Mouse (Mus musculus) heart, embryonic 15.5 days (tissue): ENCODE results near the gene Fbxl22. TPM values are rescaled to one million over a fixed set of nuclear protein-coding genes. Genes with fewer than 3 reads are reported as not detected.
A peak's percentile ranks its signal among the peaks of the same experiment; 100 is the strongest.

Experiments
- ATAC-seq: fragments of 200-750 bp; cut with Nextera tagmentation; replicated peaks from 2 replicates; pipeline ENCODE4 v1.8.0; 2017; ENCODE audit warnings: low read depth, moderate TSS enrichment; ENCODE audit not compliant: insufficient number of reproducible peaks, insufficient read depth, low FRiP score
- H3K27ac ChIP-seq: fragments of 300-500 bp; sonication (generic); 2 replicates; pipeline ENCODE4 v1.5.1; 2015; ENCODE audit warnings: mild to moderate bottlenecking, inconsistent platforms
- H3K27me3 ChIP-seq: fragments of 300-500 bp; sonication (generic); 2 replicates; pipeline ENCODE4 v1.6.1; 2015; ENCODE audit warnings: inconsistent platforms
- H3K36me3 ChIP-seq: fragments of 300-500 bp; sonication (generic); 2 replicates; pipeline ENCODE4 v1.6.1; 2015; ENCODE audit warnings: mild to moderate bottlenecking, inconsistent platforms
- H3K4me1 ChIP-seq: fragments of 300-500 bp; sonication (generic); replicated peaks from 2 replicates; pipeline ENCODE4 v1.6.1; 2015; ENCODE audit warnings: inconsistent platforms
- H3K4me2 ChIP-seq: fragments of 300-500 bp; sonication (generic); 2 replicates; pipeline ENCODE4 v1.6.1; 2015; ENCODE audit warnings: inconsistent platforms, mild to moderate bottlenecking, moderate library complexity
- H3K4me3 ChIP-seq: fragments of 300-500 bp; sonication (generic); 2 replicates; pipeline ENCODE4 v1.5.1; 2015; ENCODE audit warnings: mild to moderate bottlenecking, inconsistent platforms
- H3K9ac ChIP-seq: fragments of 300-500 bp; sonication (generic); 2 replicates; pipeline ENCODE4 v1.6.1; 2015; ENCODE audit warnings: mild to moderate bottlenecking, inconsistent platforms
- H3K9me3 ChIP-seq: fragments of 300-500 bp; sonication (generic); replicated peaks from 2 replicates; pipeline ENCODE4 v1.6.1; 2016; ENCODE audit warnings: inconsistent platforms
- WGBS: fragments of 180-500 bp; shearing (Covaris S2); methylation state at CpG from one replicate; pipeline ENCODE4 v1.1.7; 2015; ENCODE audit warnings: mixed read lengths; 5-methylcytosine and 5-hydroxymethylcytosine counted together
- polyA plus RNA-seq: library from polyadenylated mRNA; unstranded; fragments of >200 nt; fragmentation: Nextera tagmentation; extraction: Ambion mirVana; gene quantifications from 2 replicates; pipeline ENCODE4 v1.2.1, GENCODE M21; 2015

The Fbxl22 gene
- polyA plus RNA-seq, 1 experiment from 2014 or later = 84.7 TPM

- no peaks in the 10 kb centered on the region for H3K27me3 ChIP-seq
- H3K4me3 ChIP-seq = no peak overlapping the region
- peaks cover 26% of the 10 kb centered on the region for H3K4me1 ChIP-seq
- H3K36me3 ChIP-seq = peaks cover 39% of the 10 kb centered on the region
- H3K27ac ChIP-seq = peak overlapping the region; percentile 98; the same call in 1 of the 2 replicates
- H3K9me3 ChIP-seq = no peaks in the 10 kb centered on the region
- H3K4me2 ChIP-seq = no peak overlapping the region
- no peak overlapping the region for H3K9ac ChIP-seq
- WGBS = 75% methylated on average over 6 of the region's 6 CpGs
- no peak for ATAC-seq
Observed at GRCm38 (mm10) chr9:66516296-66516940, 2.0 kb upstream of the Fbxl22 start.

- H3K27me3 ChIP-seq = no peaks in the 10 kb centered on the region
- H3K4me1 ChIP-seq = peaks cover 32% of the 10 kb centered on the region
- H3K27ac ChIP-seq = peak overlapping the region; percentile 98
- no peaks in the 10 kb centered on the region for H3K9me3 ChIP-seq
- WGBS = 88% methylated on average over 10 of the region's 10 CpGs
- H3K9ac ChIP-seq = no peak overlapping the region
- H3K4me2 ChIP-seq = no peak overlapping the region
- ATAC-seq = no peak
- peaks cover 39% of the 10 kb centered on the region for H3K36me3 ChIP-seq
- no peak overlapping the region for H3K4me3 ChIP-seq
Observed at GRCm38 (mm10) chr9:66515680-66516210, 1.4 kb upstream of the Fbxl22 start.

GRCm38 (mm10) chr9:66515115-66515514, 722 bp upstream of the Fbxl22 start:
- Histone ChIP-seq H3K36me3 (peaks cover 33% of the 10 kb centered on the region), H3K27me3 (no peaks in the 10 kb centered on the region), H3K27ac (peak overlapping the region; percentile 98), H3K9ac (no peak overlapping the region), H3K4me3 (peak overlapping the region; percentile 68), H3K9me3 (no peaks in the 10 kb centered on the region), H3K4me1 (peaks cover 38% of the 10 kb centered on the region), H3K4me2 (peak overlapping the region; percentile 97)
- ATAC-seq = no peak
- 32% methylated on average over 2 of the region's 2 CpGs for WGBS

- peak overlapping the region; percentile 98 for H3K27ac ChIP-seq
- WGBS = 53% methylated on average over 4 of the region's 4 CpGs
- no peaks in the 10 kb centered on the region for H3K27me3 ChIP-seq
- peak overlapping the region; percentile 97 for H3K4me2 ChIP-seq
- peak overlapping the region; percentile 80 for H3K9ac ChIP-seq
- peaks cover 40% of the 10 kb centered on the region for H3K4me1 ChIP-seq
- peak overlapping the region; percentile 68 for H3K4me3 ChIP-seq
- ATAC-seq = no peak
- H3K36me3 ChIP-seq = peaks cover 37% of the 10 kb centered on the region
- no peaks in the 10 kb centered on the region for H3K9me3 ChIP-seq
Observed at GRCm38 (mm10) chr9:66513661-66514255, 635 bp downstream of the Fbxl22 start.

GRCm38 (mm10) chr9:66513150-66513549, 1.2 kb downstream of the Fbxl22 start:
- Histone ChIP-seq H3K4me2 (peak overlapping the region; percentile 97), H3K4me1 (peaks cover 40% of the 10 kb centered on the region), H3K36me3 (peaks cover 38% of the 10 kb centered on the region), H3K27me3 (no peaks in the 10 kb centered on the region), H3K9me3 (no peaks in the 10 kb centered on the region), H3K27ac (peak overlapping the region; percentile 98), H3K4me3 (peak overlapping the region; percentile 68), H3K9ac (peak overlapping the region; percentile 80)
- ATAC-seq = no peak

DNA sequence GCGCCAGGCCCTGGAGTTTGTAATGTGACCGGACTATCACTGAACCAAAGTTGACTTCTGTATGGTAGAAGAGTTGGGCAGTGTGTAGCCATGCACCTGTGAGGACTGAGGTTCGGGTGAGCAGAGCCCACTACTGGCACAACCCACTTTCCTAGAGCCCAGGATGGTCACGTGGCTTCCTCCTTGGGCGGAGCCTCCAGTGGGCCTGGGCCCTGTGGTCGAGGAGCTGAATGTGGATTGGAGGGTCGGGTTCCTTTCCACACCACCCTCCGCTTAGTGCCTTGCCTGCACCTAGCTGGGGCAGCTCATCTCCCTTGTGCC, 2.1 kb downstream of the Fbxl22 start:
- Histone ChIP-seq H3K27ac (peak overlapping the region; percentile 98), H3K27me3 (no peaks in the 10 kb centered on the region), H3K4me2 (peak overlapping the region; percentile 97), H3K4me1 (peaks cover 40% of the 10 kb centered on the region), H3K9ac (peak overlapping the region; percentile 80), H3K36me3 (peaks cover 30% of the 10 kb centered on the region), H3K4me3 (peak overlapping the region; percentile 68), H3K9me3 (no peaks in the 10 kb centered on the region)
- WGBS = 0% methylated on average over 8 of the region's 8 CpGs
- ATAC-seq = peak; percentile 75

DNA sequence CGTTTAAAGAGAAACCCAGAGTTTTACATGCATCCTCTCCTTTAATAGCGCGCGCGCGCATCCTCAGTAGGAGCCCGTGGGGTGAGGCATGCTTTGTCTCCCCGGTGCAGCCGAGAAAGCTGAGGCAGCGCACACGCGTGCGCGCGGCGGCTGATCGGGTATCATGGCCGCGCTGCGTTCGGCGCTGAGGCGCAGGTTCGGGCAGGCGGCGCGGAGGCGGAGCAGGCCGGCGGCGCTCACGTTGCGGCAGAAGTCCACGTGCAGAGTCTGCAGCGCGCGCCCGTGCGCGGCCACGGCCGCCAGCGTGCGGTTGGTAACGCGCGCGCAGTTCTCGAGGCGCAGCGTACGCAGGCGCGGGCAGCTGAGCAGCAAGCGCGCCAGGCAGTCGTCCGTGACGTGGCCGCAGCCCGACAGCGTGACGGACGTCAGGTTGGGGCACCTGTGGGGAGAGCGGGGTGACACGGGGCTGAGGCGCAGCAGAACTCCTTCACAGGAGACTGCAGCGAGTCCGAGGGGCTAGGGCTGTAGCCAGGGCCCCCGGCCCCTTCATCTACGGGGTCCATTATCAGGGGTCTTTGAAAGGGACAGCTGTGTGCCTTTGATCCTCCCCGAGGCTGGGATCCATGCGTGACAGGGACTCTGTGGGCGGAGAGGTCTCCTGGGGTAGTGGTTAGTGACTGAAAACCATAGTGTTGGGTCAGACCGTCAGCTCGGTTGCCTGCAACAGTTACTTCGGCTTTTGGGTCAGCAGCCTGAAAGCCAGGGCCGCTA, 2.6 kb downstream of the Fbxl22 start:
- WGBS = under 1% methylated on average over 78 of the region's 78 CpGs
- peak; percentile 78 for ATAC-seq
- Histone ChIP-seq H3K27ac (peak overlapping the region; percentile 98), H3K4me1 (peaks cover 40% of the 10 kb centered on the region), H3K36me3 (peaks cover 25% of the 10 kb centered on the region), H3K4me2 (peak overlapping the region; percentile 97), H3K4me3 (peak overlapping the region; percentile 68), H3K9ac (peak overlapping the region; percentile 80), H3K9me3 (no peaks in the 10 kb centered on the region), H3K27me3 (no peaks in the 10 kb centered on the region)

DNA sequence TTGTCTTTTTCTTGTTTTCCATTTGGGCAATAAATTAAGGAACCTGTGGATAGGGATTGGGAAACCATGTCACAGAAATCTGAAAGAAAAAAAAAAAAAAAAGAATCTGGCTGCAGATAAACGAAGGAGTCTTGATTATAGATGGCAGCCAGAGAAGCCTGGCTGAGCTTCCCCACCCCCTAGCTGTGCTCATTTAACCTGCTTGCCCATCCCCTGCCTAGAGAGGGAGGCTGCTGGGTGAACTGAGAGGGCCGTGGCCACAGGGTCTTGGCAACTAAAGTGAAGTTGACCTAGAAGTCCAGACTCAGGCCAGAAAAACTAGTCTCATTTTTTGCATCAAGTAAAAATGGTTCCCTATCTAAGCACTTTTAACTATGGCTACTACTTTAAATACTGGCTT, 3.4 kb downstream of the Fbxl22 start:
- no peaks in the 10 kb centered on the region for H3K9me3 ChIP-seq
- H3K27me3 ChIP-seq = no peaks in the 10 kb centered on the region
- H3K4me3 ChIP-seq = peak overlapping the region; percentile 68
- H3K27ac ChIP-seq = peak overlapping the region; percentile 98
- peaks cover 42% of the 10 kb centered on the region for H3K4me1 ChIP-seq
- H3K9ac ChIP-seq = peak overlapping the region; percentile 80
- 9% methylated on average over 2 of the region's 2 CpGs for WGBS
- peak overlapping the region; percentile 97 for H3K4me2 ChIP-seq
- ATAC-seq = no peak
- peaks cover 18% of the 10 kb centered on the region for H3K36me3 ChIP-seq

GRCm38 (mm10) chr9:66510351-66510841, 4.0 kb downstream of the Fbxl22 start:
- 65% methylated on average over 7 of the region's 7 CpGs for WGBS
- peak overlapping the region; percentile 34; the same call in 1 of the 2 replicates for H3K27ac ChIP-seq
- peaks cover 15% of the 10 kb centered on the region; the same call in 1 of the 2 replicates for H3K36me3 ChIP-seq
- H3K4me1 ChIP-seq = peaks cover 40% of the 10 kb centered on the region
- ATAC-seq = no peak
- no peaks in the 10 kb centered on the region for H3K27me3 ChIP-seq
- H3K4me2 ChIP-seq = no peak overlapping the region
- H3K9ac ChIP-seq = 0 out of 2 replicates have a peak overlapping the region, but pooled peaks have one; percentile 2
- no peak overlapping the region for H3K4me3 ChIP-seq
- no peaks in the 10 kb centered on the region for H3K9me3 ChIP-seq

- Histone ChIP-seq H3K9me3 (no peaks in the 10 kb centered on the region), H3K36me3 (peaks cover 19% of the 10 kb centered on the region), H3K4me2 (no peak overlapping the region), H3K4me1 (peaks cover 34% of the 10 kb centered on the region), H3K27me3 (no peaks in the 10 kb centered on the region), H3K4me3 (no peak overlapping the region), H3K27ac (0 out of 2 replicates have a peak overlapping the region, but pooled peaks have one; percentile 8), H3K9ac (no peak overlapping the region)
- ATAC-seq = no peak
- WGBS = 69% methylated on average over 4 of the region's 4 CpGs
Observed at GRCm38 (mm10) chr9:66508890-66509399, 5.4 kb downstream of the Fbxl22 start.

DNA sequence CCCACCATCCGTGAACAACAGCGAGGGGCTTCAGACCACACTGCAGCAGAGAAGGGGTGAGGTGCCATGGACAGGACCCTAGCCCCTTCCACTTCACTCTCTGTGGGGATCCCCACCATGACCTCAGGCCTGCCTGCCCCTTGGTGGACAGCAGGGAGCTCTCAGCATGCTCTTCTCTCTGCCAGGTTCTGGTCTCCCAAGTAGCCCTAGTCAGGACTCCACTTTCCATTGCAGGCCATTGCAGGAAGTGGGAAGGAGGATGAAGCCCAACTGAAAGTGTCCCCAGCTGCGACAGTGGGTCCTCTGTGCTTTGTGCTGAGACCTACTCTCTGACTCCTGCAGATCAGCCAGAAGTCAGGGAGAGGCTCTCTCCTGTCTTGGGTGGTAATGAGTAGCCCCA, 6.7 kb downstream of the Fbxl22 start:
- Histone ChIP-seq H3K27me3 (no peaks in the 10 kb centered on the region), H3K4me2 (no peak overlapping the region), H3K4me3 (no peak overlapping the region), H3K9me3 (no peaks in the 10 kb centered on the region), H3K4me1 (peaks cover 30% of the 10 kb centered on the region), H3K36me3 (peaks cover 19% of the 10 kb centered on the region), H3K27ac (0 out of 2 replicates have a peak overlapping the region, but pooled peaks have one; percentile 18), H3K9ac (no peak overlapping the region)
- 81% methylated on average over 3 of the region's 3 CpGs for WGBS
- ATAC-seq = no peak
